Mouse (Mus musculus) heart, embryonic 13.5 days (tissue): ENCODE measurements around the gene Tbx3. TPM values are rescaled to one million over a fixed set of nuclear protein-coding genes. Genes with fewer than 3 reads are reported as not detected.

Experiments used
- ATAC-seq: fragments of 200-750 bp; cut with Nextera tagmentation; 2 replicates; pipeline ENCODE4 v1.8.0; 2017; ENCODE audit warnings: moderate TSS enrichment; ENCODE audit not compliant: insufficient number of reproducible peaks, low FRiP score, low TSS enrichment; ENCODE audit errors: extremely low read depth
- H3K27ac ChIP-seq: fragments of 300-500 bp; sonication (generic); replicated peaks from 2 replicates; pipeline ENCODE4 v1.5.1; 2015; ENCODE audit warnings: moderate library complexity, mild to moderate bottlenecking, inconsistent platforms
- H3K27me3 ChIP-seq: fragments of 300-500 bp; sonication (generic); replicated peaks from 2 replicates; pipeline ENCODE4 v1.6.1; 2015; ENCODE audit warnings: mild to moderate bottlenecking, inconsistent platforms
- H3K36me3 ChIP-seq: fragments of 300-500 bp; sonication (generic); 2 replicates; pipeline ENCODE4 v1.6.1; 2015; ENCODE audit warnings: mild to moderate bottlenecking, inconsistent platforms
- H3K4me1 ChIP-seq: fragments of 300-500 bp; sonication (generic); 2 replicates; pipeline ENCODE4 v1.6.1; 2015; ENCODE audit warnings: inconsistent platforms
- H3K4me2 ChIP-seq: fragments of 300-500 bp; sonication (generic); 2 replicates; pipeline ENCODE4 v1.6.1; 2015; ENCODE audit warnings: inconsistent platforms, mild to moderate bottlenecking, moderate library complexity
- H3K4me3 ChIP-seq: fragments of 300-500 bp; sonication (generic); 2 replicates; pipeline ENCODE4 v1.5.1; 2015; ENCODE audit warnings: moderate library complexity, mild to moderate bottlenecking, inconsistent platforms
- H3K9ac ChIP-seq: fragments of 300-500 bp; sonication (generic); 2 replicates; pipeline ENCODE4 v1.6.1; 2015; ENCODE audit warnings: inconsistent platforms, mild to moderate bottlenecking, moderate library complexity
- H3K9me3 ChIP-seq: fragments of 300-500 bp; sonication (generic); 2 replicates; pipeline ENCODE4 v1.6.1; 2016; ENCODE audit warnings: inconsistent platforms
- WGBS: fragments of 180-500 bp; shearing (Covaris S2); methylation state at CpG from one replicate; pipeline ENCODE4 v1.1.7; 2015; ENCODE audit warnings: mixed read lengths; 5-methylcytosine and 5-hydroxymethylcytosine counted together
- polyA plus RNA-seq: library from polyadenylated mRNA; unstranded; fragments of >200 nt; fragmentation: Nextera tagmentation; extraction: Ambion mirVana; gene quantifications from 2 replicates; pipeline ENCODE4 v1.2.1, GENCODE M21; 2015

The Tbx3 gene
- polyA plus RNA-seq, 1 experiment from 2014 or later, result 12.8 TPM

GRCm38 (mm10) chr5:119681011-119681832, 10.8 kb downstream of the Tbx3 start:
- Histone ChIP-seq H3K9me3 (no peaks in the 10 kb centered on the region), H3K4me2 (peak overlapping the region; percentile 65), H3K27me3 (peaks cover 96% of the 10 kb centered on the region), H3K9ac (peak overlapping the region; percentile 72), H3K27ac (peak overlapping the region; percentile 24; the same call in 1 of the 2 replicates), H3K36me3 (peaks cover 6% of the 10 kb centered on the region; the same call in 1 of the 2 replicates), H3K4me3 (peak overlapping the region; percentile 46), H3K4me1 (peaks cover 28% of the 10 kb centered on the region)
- 34% methylated on average over 8 of the region's 8 CpGs for WGBS
- ATAC-seq, result no peak

- Histone ChIP-seq H3K36me3 (peaks cover 4% of the 10 kb centered on the region; the same call in 1 of the 2 replicates), H3K9me3 (no peaks in the 10 kb centered on the region), H3K4me2 (0 out of 2 replicates have a peak overlapping the region, but pooled peaks have one; percentile 11), H3K27me3 (peaks cover 96% of the 10 kb centered on the region), H3K27ac (no peak overlapping the region), H3K4me1 (peaks cover 28% of the 10 kb centered on the region), H3K9ac (no peak overlapping the region), H3K4me3 (no peak overlapping the region)
- 47% methylated on average over 4 of the region's 4 CpGs for WGBS
- no peak for ATAC-seq
Measured at GRCm38 (mm10) chr5:119681833-119682210, 11.4 kb downstream of the Tbx3 start.

- no peak for ATAC-seq
- Histone ChIP-seq H3K36me3 (peaks cover 4% of the 10 kb centered on the region; the same call in 1 of the 2 replicates), H3K4me2 (peak overlapping the region; percentile 32), H3K9ac (peak overlapping the region; percentile 41), H3K27ac (0 out of 2 replicates have a peak overlapping the region, but pooled peaks have one; percentile 21), H3K27me3 (peaks cover 96% of the 10 kb centered on the region), H3K4me3 (peak overlapping the region; percentile 20), H3K9me3 (no peaks in the 10 kb centered on the region), H3K4me1 (peaks cover 33% of the 10 kb centered on the region)
- WGBS, result 21% methylated on average over 40 of the region's 40 CpGs
Measured at GRCm38 (mm10) chr5:119682646-119683515, 12.4 kb downstream of the Tbx3 start.

GRCm38 (mm10) chr5:119683861-119684260, 13.4 kb downstream of the Tbx3 start:
- no peak overlapping the region for H3K9ac ChIP-seq
- 40% methylated on average over 5 of the region's 5 CpGs for WGBS
- H3K27ac ChIP-seq, result no peak overlapping the region

GRCm38 (mm10) chr5:119684701-119685391, 14.4 kb downstream of the Tbx3 start:
- Histone ChIP-seq H3K27me3 (peaks cover 98% of the 10 kb centered on the region), H3K36me3 (peaks cover 4% of the 10 kb centered on the region; the same call in 1 of the 2 replicates), H3K4me1 (peaks cover 33% of the 10 kb centered on the region), H3K4me2 (no peak overlapping the region; the same call in 1 of the 2 replicates), H3K9ac (no peak overlapping the region), H3K27ac (no peak overlapping the region), H3K4me3 (no peak overlapping the region), H3K9me3 (no peaks in the 10 kb centered on the region)
- WGBS, result 22% methylated on average over 15 of the region's 15 CpGs
- no peak for ATAC-seq

More at GRCm38 (mm10) chr5:119683861-119684260, 13.4 kb downstream of the Tbx3 start:
- Histone ChIP-seq H3K4me1 (peaks cover 33% of the 10 kb centered on the region), H3K4me3 (no peak overlapping the region), H3K9me3 (no peaks in the 10 kb centered on the region), H3K4me2 (no peak overlapping the region), H3K27me3 (peaks cover 96% of the 10 kb centered on the region), H3K36me3 (peaks cover 4% of the 10 kb centered on the region; the same call in 1 of the 2 replicates)
- ATAC-seq, result no peak

- ATAC-seq, result no peak
- H3K9ac ChIP-seq, result peak overlapping the region; percentile 69
- H3K4me2 ChIP-seq, result peak overlapping the region; percentile 70
- WGBS, result 2% methylated on average over 22 of the region's 22 CpGs
- no peaks in the 10 kb centered on the region for H3K9me3 ChIP-seq
- peak overlapping the region; percentile 46 for H3K4me3 ChIP-seq
- H3K27ac ChIP-seq, result 0 out of 2 replicates have a peak overlapping the region, but pooled peaks have one; percentile 2
- H3K36me3 ChIP-seq, result peaks cover 3% of the 10 kb centered on the region; the same call in 1 of the 2 replicates
- peaks cover 98% of the 10 kb centered on the region for H3K27me3 ChIP-seq
- H3K4me1 ChIP-seq, result peaks cover 27% of the 10 kb centered on the region
Measured at GRCm38 (mm10) chr5:119685446-119686198, 15.2 kb downstream of the Tbx3 start.

- Histone ChIP-seq H3K27ac (0 out of 2 replicates have a peak overlapping the region, but pooled peaks have one; percentile 2), H3K4me1 (peaks cover 24% of the 10 kb centered on the region), H3K4me2 (peak overlapping the region; percentile 70), H3K36me3 (no peaks in the 10 kb centered on the region), H3K9me3 (no peaks in the 10 kb centered on the region), H3K9ac (peak overlapping the region; percentile 69), H3K4me3 (peak overlapping the region; percentile 46), H3K27me3 (peaks cover 97% of the 10 kb centered on the region)
- ATAC-seq, result no peak
- WGBS, result 1% methylated on average over 30 of the region's 30 CpGs
Measured at GRCm38 (mm10) chr5:119686199-119686964, 15.9 kb downstream of the Tbx3 start.

GRCm38 (mm10) chr5:119687005-119687855, 16.8 kb downstream of the Tbx3 start:
- Histone ChIP-seq H3K36me3 (no peaks in the 10 kb centered on the region), H3K4me2 (peak overlapping the region; percentile 70), H3K9ac (peak overlapping the region; percentile 62), H3K27me3 (peaks cover 97% of the 10 kb centered on the region), H3K27ac (no peak overlapping the region), H3K4me3 (peak overlapping the region; percentile 46; the same call in 1 of the 2 replicates), H3K9me3 (no peaks in the 10 kb centered on the region), H3K4me1 (peaks cover 24% of the 10 kb centered on the region)
- ATAC-seq, result no peak
- 9% methylated on average over 36 of the region's 36 CpGs for WGBS

GRCm38 (mm10) chr5:119687856-119688206, 17.4 kb downstream of the Tbx3 start:
- Histone ChIP-seq H3K36me3 (no peaks in the 10 kb centered on the region), H3K4me3 (no peak overlapping the region), H3K9ac (no peak overlapping the region), H3K4me1 (peaks cover 18% of the 10 kb centered on the region), H3K9me3 (no peaks in the 10 kb centered on the region), H3K4me2 (no peak overlapping the region), H3K27ac (no peak overlapping the region), H3K27me3 (peaks cover 97% of the 10 kb centered on the region)
- ATAC-seq, result no peak
- WGBS, result 27% methylated on average over 22 of the region's 22 CpGs
